Mouse (Mus musculus) CH12.LX (cell line): ENCODE data around the gene Ly6g6c. TPM values are rescaled to one million over a fixed set of nuclear protein-coding genes. Genes with fewer than 3 reads are reported as not detected.

Experiments used
- DNase-seq: peaks from one replicate; pipeline ENCODE4 v3.0.0-alpha.2; 2013; ENCODE audit errors: extremely low read depth
- H3K27ac ChIP-seq: 2 replicates; pipeline ENCODE4 v1.5.1; 2012; ENCODE audit warnings: low read depth, mild to moderate bottlenecking, control low read depth, moderate library complexity; ENCODE audit not compliant: insufficient read depth
- H3K27me3 ChIP-seq: replicated peaks from 2 replicates; pipeline ENCODE3; 2012; ENCODE audit warnings: inconsistent platforms
- H3K36me3 ChIP-seq, 2 experiments: replicated peaks in 1 of 2; 2 replicates each; pipeline versions ENCODE3 to v1.6.1; 2012; ENCODE audit warnings: inconsistent platforms in 1 of 2, low read length in 1 of 2, mild to moderate bottlenecking in 1 of 2, mixed read lengths in 1 of 2, moderate library complexity in 1 of 2; ENCODE audit not compliant: control insufficient read depth in 1 of 2, insufficient read depth in 1 of 2
- H3K4me1 ChIP-seq, 2 experiments: 2 replicates each; pipeline ENCODE4 v1.6.1; 2012; ENCODE audit warnings: inconsistent platforms in 1 of 2, moderate library complexity in 1 of 2; ENCODE audit not compliant: insufficient read depth in 2 of 2, control insufficient read depth in 1 of 2
- H3K4me2 ChIP-seq: 2 replicates; pipeline ENCODE4 v1.6.1; 2012; ENCODE audit warnings: low read depth, mild to moderate bottlenecking, control low read depth; ENCODE audit not compliant: poor library complexity, insufficient read depth, severe bottlenecking
- H3K4me3 ChIP-seq, 3 experiments: fragments of 150-350 bp in 1 of 3; sonication (generic) in 1 of 3; replicated peaks in 1 of 3; 2 replicates each; pipeline versions ENCODE3 to v1.5.1; 2011 to 2012; ENCODE audit warnings: low read depth in 2 of 3, low read length in 2 of 3, mild to moderate bottlenecking in 2 of 3, moderate library complexity in 2 of 3, control low read depth in 1 of 3, improper control_type of control experiment in 1 of 3, inconsistent platforms in 1 of 3, mixed read lengths in 1 of 3; ENCODE audit not compliant: poor library complexity in 1 of 3
- H3K79me2 ChIP-seq: replicated peaks from 2 replicates; pipeline ENCODE4 v1.6.1; 2012; ENCODE audit warnings: mild to moderate bottlenecking, moderate library complexity; ENCODE audit not compliant: control insufficient read depth, poor library complexity, insufficient read depth, severe bottlenecking; ENCODE audit errors: extremely low read depth
- H3K9ac ChIP-seq: 2 replicates; pipeline ENCODE4 v1.6.1; 2012; ENCODE audit warnings: low read depth, mild to moderate bottlenecking, control low read depth, moderate library complexity; ENCODE audit not compliant: insufficient read depth
- H3K9me3 ChIP-seq: replicated peaks from 2 replicates; pipeline ENCODE3; 2012; ENCODE audit warnings: low read length, inconsistent platforms, mixed read lengths
- CHD1 ChIP-seq: IDR thresholded peaks from 2 replicates; pipeline ENCODE4 v1.6.1; 2012; ENCODE audit warnings: low read depth, low read length, improper control_type of control experiment, inconsistent platforms
- CTCF ChIP-seq, 2 experiments: IDR thresholded peaks in 1 of 2; conservative IDR thresholded peaks in 1 of 2; 2 replicates each; pipeline ENCODE4 v1.5.1; 2011 to 2012; ENCODE audit warnings: low read depth in 2 of 2, low read length in 2 of 2, improper control_type of control experiment in 1 of 2, inconsistent platforms in 1 of 2, mild to moderate bottlenecking in 1 of 2, moderate library complexity in 1 of 2
- E2F4 ChIP-seq: IDR thresholded peaks from 2 replicates; pipeline ENCODE4 v1.6.1; 2011; ENCODE audit warnings: low read depth, low read length, improper control_type of control experiment; ENCODE audit not compliant: insufficient replicate concordance
- EP300 ChIP-seq: IDR thresholded peaks from 2 replicates; pipeline ENCODE4 v1.6.1; 2011; ENCODE audit warnings: low read length, improper control_type of control experiment
- GABPA ChIP-seq: IDR thresholded peaks from 2 replicates; pipeline ENCODE4 v1.6.1; 2012; ENCODE audit warnings: low read depth, low read length, improper control_type of control experiment, inconsistent platforms; ENCODE audit not compliant: insufficient replicate concordance
- JUND ChIP-seq: conservative IDR thresholded peaks from 2 replicates; pipeline ENCODE4 v1.6.1; 2011; ENCODE audit warnings: low read depth, low read length, improper control_type of control experiment
- MAFK ChIP-seq: IDR thresholded peaks from 2 replicates; pipeline ENCODE4 v1.6.1; 2011; ENCODE audit warnings: low read length, improper control_type of control experiment; ENCODE audit not compliant: insufficient replicate concordance
- MAX ChIP-seq: IDR thresholded peaks from 2 replicates; pipeline ENCODE4 v1.6.1; 2011; ENCODE audit warnings: low read length, improper control_type of control experiment
- MXI1 ChIP-seq: IDR thresholded peaks from 2 replicates; pipeline ENCODE4 v1.6.1; 2011; ENCODE audit warnings: mild to moderate bottlenecking, low read depth, low read length, improper control_type of control experiment
- PAX5 ChIP-seq: IDR thresholded peaks from 2 replicates; pipeline ENCODE4 v1.6.1; 2012; ENCODE audit warnings: low read length, inconsistent platforms, mixed read lengths
- RAD21 ChIP-seq: IDR thresholded peaks from 2 replicates; pipeline ENCODE4 v1.6.1; 2011; ENCODE audit warnings: low read depth, mild to moderate bottlenecking, low read length, improper control_type of control experiment, moderate library complexity
- SMC3 ChIP-seq: IDR thresholded peaks from 2 replicates; pipeline ENCODE4 v1.6.1; 2011; ENCODE audit warnings: low read depth, low read length, improper control_type of control experiment
- TBP ChIP-seq: conservative IDR thresholded peaks from 2 replicates; pipeline ENCODE4 v1.6.1; 2011; ENCODE audit warnings: low read depth, low read length, improper control_type of control experiment
- ZC3H11A ChIP-seq: IDR thresholded peaks from 2 replicates; pipeline ENCODE4 v1.6.1; 2012; ENCODE audit warnings: low read depth, mild to moderate bottlenecking, inconsistent platforms, low read length, improper control_type of control experiment
- ZKSCAN1 ChIP-seq: IDR thresholded peaks from 2 replicates; pipeline ENCODE4 v1.6.1; 2012; ENCODE audit warnings: low read depth, inconsistent platforms, low read length, improper control_type of control experiment, borderline replicate concordance
- ZMIZ1 ChIP-seq: IDR thresholded peaks from 2 replicates; pipeline ENCODE4 v1.6.1; 2012; ENCODE audit warnings: low read depth, mild to moderate bottlenecking, inconsistent platforms, low read length, improper control_type of control experiment
- ZNF384 ChIP-seq: IDR thresholded peaks from 2 replicates; pipeline ENCODE4 v1.6.1; 2012; ENCODE audit warnings: low read depth, low read length, improper control_type of control experiment, inconsistent platforms
- dilution Hi-C: fragments of 300-500 bp; cut with MboI; formaldehyde crosslinking; loops from 2 replicates; pipeline ENCODE4 v1.14.3; 2020; ENCODE audit warnings: low sequenced_read_pairs; ENCODE audit not compliant: extremely low pct_unique_long_range_greater_than_20kb, extremely low pct_ligation_motif_present
- in situ Hi-C: fragments of 300-500 bp; cut with MboI; formaldehyde crosslinking; loops from 3 replicates; pipeline ENCODE4 v1.14.3; 2019; ENCODE audit warnings: low sequenced_read_pairs, low pct_ligation_motif_present, low pct_unique_long_range_greater_than_20kb, mixed read lengths
- polyA plus RNA-seq: library from polyadenylated mRNA; unstranded; fragments of >175 nt; gene quantifications from 2 replicates; pipeline ENCODE4 v1.2.1, GENCODE M21; 2012; ENCODE audit warnings: low read depth; ENCODE audit not compliant: insufficient read length
- total RNA-seq, 2 experiments: library from RNA; depleted of rRNA; stranded (reverse); fragments of 300-350 nt in 1 of 2; fragments of >200 nt in 1 of 2; gene quantifications; 2 replicates each; pipeline ENCODE4 v1.2.3; 2012 to 2014

Gene Ly6g6c
- total and polyA plus RNA-seq, 3 experiments: 0.30 TPM; not detected in 2

DNA sequence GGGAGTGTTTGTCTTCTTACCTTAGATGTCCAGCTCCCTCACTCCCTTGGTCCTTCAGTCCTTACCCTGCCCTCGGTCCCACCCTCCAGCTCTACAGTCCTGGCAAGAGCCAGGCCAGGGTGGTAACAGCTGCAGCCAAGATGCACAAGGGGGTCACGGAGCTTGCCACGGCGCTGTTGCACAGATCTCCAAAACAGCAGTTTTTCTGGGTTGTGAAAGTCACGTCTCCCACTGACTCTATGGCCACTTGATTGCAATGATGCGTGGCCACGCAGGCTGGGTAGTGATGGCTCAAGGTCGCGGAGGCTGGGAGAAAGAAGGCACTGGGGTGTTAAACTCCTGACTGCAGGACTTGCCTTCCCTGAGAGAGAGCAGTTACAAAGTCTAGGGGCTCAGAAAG, 6.3 kb downstream of the Ly6g6c start:
- Histone ChIP-seq H3K79me2 (no peaks in the 10 kb centered on the region), H3K9ac (no peak overlapping the region), H3K4me1 (0 out of 4 replicates have a peak, but pooled peaks cover 2 to 4% of the 10 kb centered on the region in 2 experiments), H3K4me2 (no peak overlapping the region), H3K27ac (no peak overlapping the region), H3K9me3 (no peaks in the 10 kb centered on the region), H3K4me3 (no peak overlapping the region), H3K27me3 (no peaks in the 10 kb centered on the region), H3K36me3 (no peaks in the 10 kb centered on the region)
- dilution Hi-C loops: no loop called here
- DNase-seq: no peak
- TF ChIP-seq ZNF384 (no peak), RAD21 (no peak), ZMIZ1 (no peak), SMC3 (no peak), ZC3H11A (no peak), ZKSCAN1 (no peak), E2F4 (no peak), CTCF (conservative IDR thresholded peaks at IDR 0.05 in 1 of 2, IDR thresholded peaks at IDR 0.05 in 1 of 2; ENCODE audit: low read depth in 2 of 2, low read length in 2 of 2) (no peak), MAFK (no peak), MAX (no peak)
- in situ Hi-C loops: no loop called here

DNA sequence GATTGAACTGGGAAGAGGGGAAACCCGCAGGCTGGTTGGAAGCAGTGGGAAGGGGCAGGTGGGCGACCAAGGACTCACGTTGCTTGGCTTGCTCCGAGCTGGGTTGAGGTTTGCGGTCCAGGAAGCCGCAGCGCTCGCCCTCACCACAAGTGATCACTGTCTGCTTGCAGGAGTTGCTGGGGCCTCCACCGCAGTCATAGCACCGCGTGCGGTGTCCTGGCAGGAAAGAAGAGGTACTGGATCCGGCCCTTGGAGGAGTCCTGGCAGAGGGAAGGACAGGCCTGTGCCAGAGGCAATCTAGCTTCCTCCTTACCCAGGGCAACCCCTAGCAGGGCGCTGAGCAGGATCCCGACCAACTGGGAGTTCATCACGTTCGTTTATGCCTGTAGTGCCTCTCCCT, 8.9 kb downstream of the Ly6g6c start:
- dilution Hi-C loops (no loop called here), in situ Hi-C loops (no loop called here)
- Histone ChIP-seq H3K4me1 (peaks cover 4 to 5% of the 10 kb centered on the region in 2 experiments; a peak in 1 of 4 replicates), H3K9me3 (no peaks in the 10 kb centered on the region), H3K9ac (no peak overlapping the region), H3K4me2 (no peak overlapping the region), H3K27ac (no peak overlapping the region), H3K36me3 (no peaks in the 10 kb centered on the region), H3K27me3 (no peaks in the 10 kb centered on the region), H3K4me3 (no peak overlapping the region), H3K79me2 (no peaks in the 10 kb centered on the region)
- TF ChIP-seq JUND: no peak
- no peak for TF ChIP-seq SMC3
- TF ChIP-seq CTCF (conservative IDR thresholded peaks at IDR 0.05 in 1 of 2, IDR thresholded peaks at IDR 0.05 in 1 of 2; ENCODE audit: low read depth in 2 of 2, low read length in 2 of 2): no peak
- TF ChIP-seq GABPA: no peak
- TF ChIP-seq TBP: no peak
- no peak for TF ChIP-seq MXI1
- TF ChIP-seq MAX: no peak
- no peak for TF ChIP-seq EP300
- TF ChIP-seq PAX5: no peak
- no peak for TF ChIP-seq CHD1
- DNase-seq: no peak
